Mouse (Mus musculus) cortical plate, adult 2 months (tissue): ENCODE results near the gene Sncb.

Experiments
- CTCF ChIP-seq: fragments of 200-500 bp; IDR thresholded peaks from 2 replicates; pipeline ENCODE4 v1.5.1; 2011; ENCODE audit warnings: mild to moderate bottlenecking, control low read depth, low read length; ENCODE audit not compliant: insufficient read depth; ENCODE audit errors: extremely low read depth
- POLR2A ChIP-seq: fragments of 200-500 bp; IDR thresholded peaks from 2 replicates; pipeline ENCODE4 v1.6.1; 2011; ENCODE audit warnings: mild to moderate bottlenecking, low read length, control low read depth; ENCODE audit not compliant: insufficient read depth; ENCODE audit errors: extremely low read depth

DNA sequence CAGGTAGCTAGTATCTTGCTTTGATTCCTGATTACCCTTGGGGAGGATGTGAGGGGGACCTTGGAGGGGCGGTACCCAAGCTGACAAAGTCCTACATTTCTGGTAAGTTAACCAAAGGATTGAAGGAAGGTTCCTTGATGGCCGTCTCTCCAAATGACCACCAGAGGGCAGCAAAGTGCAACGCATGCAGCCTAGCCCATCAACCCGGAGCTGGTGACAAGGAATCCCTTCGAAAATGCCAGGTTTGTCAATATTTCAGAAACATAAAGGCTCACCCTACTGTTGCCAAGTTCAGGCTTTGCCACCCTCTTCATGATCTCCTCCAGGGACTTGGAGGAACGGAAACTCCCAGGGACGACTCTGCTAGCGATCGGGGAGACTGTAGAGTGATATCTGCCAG lies 33.3 kb upstream of the Sncb start:
- peak; percentile 95 for TF ChIP-seq CTCF
- no peak for TF ChIP-seq POLR2A
